Mouse (Mus musculus): ENCODE results near the gene Sgca. TPM values are rescaled to one million over a fixed set of nuclear protein-coding genes. Genes with fewer than 3 reads are reported as not detected.

The Sgca gene
- polyA plus RNA-seq, 1 experiment from 2014 or later, result 0.13 TPM

GRCm38 (mm10) chr11:94933584-94933983 is 42.5 kb downstream of the Sgca start:
- no peak overlapping the region for H3K4me2 ChIP-seq (ENCODE audit: low read depth, low read length)
- peaks cover 7% of the 10 kb centered on the region; the same call in 1 of the 2 replicates for H3K4me1 ChIP-seq (ENCODE audit: insufficient read depth)
- peaks cover 51% of the 10 kb centered on the region for H3K27me3 ChIP-seq (ENCODE audit: insufficient read depth, low read length)
- no peak overlapping the region for H3K9ac ChIP-seq (replicated peaks)
- H3K36me3 ChIP-seq (replicated peaks; ENCODE audit: insufficient read depth, low read length), result no peaks in the 10 kb centered on the region
- no peaks in the 10 kb centered on the region for H3K9me3 ChIP-seq (ENCODE audit: low read length)
- ATAC-seq (no peak), DNase-seq (no peak)
- 31% methylated on average over 8 of the region's 8 CpGs for WGBS (ENCODE audit: insufficient replicate concordance)
- H3K27ac ChIP-seq (ENCODE audit: low read depth), result no peak overlapping the region
- no peak for TF ChIP-seq EP300 (IDR thresholded peaks at IDR 0.05; ENCODE audit: low read depth)
- no peak for TF ChIP-seq CTCF (IDR thresholded peaks at IDR 0.05; ENCODE audit: low read depth)
- H3K4me3 ChIP-seq (ENCODE audit: low read depth, low read length), result no peak overlapping the region

DNA sequence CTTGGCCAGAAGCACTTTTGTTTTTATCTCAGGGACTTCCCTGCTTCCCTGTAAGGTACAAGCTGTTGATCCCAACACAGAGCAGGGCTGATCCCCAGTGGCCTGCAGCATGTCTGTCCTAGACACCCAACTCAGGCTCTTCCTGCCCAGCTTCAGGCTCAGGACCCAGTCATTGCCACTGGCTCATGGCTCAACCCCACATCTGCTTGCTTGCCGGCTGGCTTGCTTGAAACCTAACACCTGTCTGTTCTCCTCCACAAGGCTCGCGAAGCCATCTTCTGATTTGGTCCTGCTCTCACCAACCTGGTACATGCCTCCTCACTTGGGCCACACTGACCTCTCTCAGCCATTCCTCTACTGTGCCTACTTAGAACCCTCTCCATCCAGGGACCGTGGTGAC is 46.0 kb downstream of the Sgca start:
- TF ChIP-seq EP300 (IDR thresholded peaks at IDR 0.05; ENCODE audit: low read depth) (no peak), CTCF (IDR thresholded peaks at IDR 0.05; ENCODE audit: low read depth) (no peak)
- peaks cover 3% of the 10 kb centered on the region; the same call in 1 of the 2 replicates for H3K4me1 ChIP-seq (ENCODE audit: insufficient read depth)
- ATAC-seq (no peak), DNase-seq (no peak)
- no peak overlapping the region for H3K9ac ChIP-seq (replicated peaks)
- no peak overlapping the region for H3K4me3 ChIP-seq (ENCODE audit: low read depth, low read length)
- no peaks in the 10 kb centered on the region for H3K9me3 ChIP-seq (ENCODE audit: low read length)
- 56% methylated on average over 4 of the region's 4 CpGs for WGBS (ENCODE audit: insufficient replicate concordance)
- H3K27me3 ChIP-seq (ENCODE audit: insufficient read depth, low read length), result peaks cover 21% of the 10 kb centered on the region
- H3K27ac ChIP-seq (ENCODE audit: low read depth), result no peak overlapping the region
- no peak overlapping the region for H3K4me2 ChIP-seq (ENCODE audit: low read depth, low read length)
- no peaks in the 10 kb centered on the region for H3K36me3 ChIP-seq (replicated peaks; ENCODE audit: insufficient read depth, low read length)

- H3K27me3 ChIP-seq (ENCODE audit: insufficient read depth, low read length), result peaks cover 17% of the 10 kb centered on the region
- no peak overlapping the region for H3K4me2 ChIP-seq (ENCODE audit: low read depth, low read length)
- ATAC-seq, result no peak
- H3K27ac ChIP-seq (ENCODE audit: low read depth), result no peak overlapping the region
- WGBS (ENCODE audit: insufficient replicate concordance), result 61% methylated on average over 9 of the region's 9 CpGs
- H3K4me3 ChIP-seq (ENCODE audit: low read depth, low read length), result no peak overlapping the region
- no peak overlapping the region for H3K9ac ChIP-seq (replicated peaks)
- peaks cover 3% of the 10 kb centered on the region; the same call in 1 of the 2 replicates for H3K4me1 ChIP-seq (ENCODE audit: insufficient read depth)
- no peak for TF ChIP-seq CTCF (IDR thresholded peaks at IDR 0.05; ENCODE audit: low read depth)
- no peak for TF ChIP-seq EP300 (IDR thresholded peaks at IDR 0.05; ENCODE audit: low read depth)
- DNase-seq, result no peak
- no peaks in the 10 kb centered on the region for H3K36me3 ChIP-seq (replicated peaks; ENCODE audit: insufficient read depth, low read length)
- H3K9me3 ChIP-seq (ENCODE audit: low read length), result no peaks in the 10 kb centered on the region
These were observed 46.5 kb downstream of the Sgca start for GRCm38 (mm10) chr11:94929599-94929998.

DNA sequence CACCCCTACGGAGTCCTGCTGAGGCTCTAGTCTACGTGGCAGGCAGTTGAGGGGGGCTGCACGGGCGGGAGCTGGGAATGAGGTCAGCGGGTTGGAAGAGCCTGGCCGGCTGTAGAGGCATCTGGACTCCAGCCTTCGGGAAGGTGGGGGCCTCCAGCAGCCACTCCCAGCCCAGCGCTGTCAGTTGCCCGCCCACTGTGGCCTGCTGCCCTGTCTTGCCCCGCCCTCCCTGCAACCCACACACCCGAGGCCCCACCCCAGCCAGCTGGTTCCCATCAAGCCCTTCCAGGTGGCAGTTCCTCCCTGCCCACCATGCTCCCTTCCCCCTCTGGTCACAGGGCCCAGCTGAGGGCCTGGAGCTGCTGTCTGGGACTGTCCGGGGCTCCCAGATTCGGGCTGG is 47.3 kb downstream of the Sgca start:
- WGBS (ENCODE audit: insufficient replicate concordance), result 13% methylated on average over 12 of the region's 13 CpGs
- no peak overlapping the region for H3K4me3 ChIP-seq (ENCODE audit: low read depth, low read length)
- no peaks in the 10 kb centered on the region for H3K9me3 ChIP-seq (ENCODE audit: low read length)
- no peaks in the 10 kb centered on the region for H3K36me3 ChIP-seq (replicated peaks; ENCODE audit: insufficient read depth, low read length)
- 0 out of 2 replicates have a peak overlapping the region, but pooled peaks have one; percentile 18 for H3K4me2 ChIP-seq (ENCODE audit: low read depth, low read length)
- H3K4me1 ChIP-seq (ENCODE audit: insufficient read depth), result peaks cover 3% of the 10 kb centered on the region; the same call in 1 of the 2 replicates
- no peak overlapping the region for H3K27ac ChIP-seq (ENCODE audit: low read depth)
- ATAC-seq (peak; percentile 83; the same call in 1 of the 2 replicates), DNase-seq (peak; percentile 69)
- no peak overlapping the region; the same call in 1 of the 2 replicates for H3K9ac ChIP-seq (replicated peaks)
- TF ChIP-seq CTCF (IDR thresholded peaks at IDR 0.05; ENCODE audit: low read depth), result no peak
- no peak for TF ChIP-seq EP300 (IDR thresholded peaks at IDR 0.05; ENCODE audit: low read depth)
- H3K27me3 ChIP-seq (ENCODE audit: insufficient read depth, low read length), result peaks cover 15% of the 10 kb centered on the region

DNA sequence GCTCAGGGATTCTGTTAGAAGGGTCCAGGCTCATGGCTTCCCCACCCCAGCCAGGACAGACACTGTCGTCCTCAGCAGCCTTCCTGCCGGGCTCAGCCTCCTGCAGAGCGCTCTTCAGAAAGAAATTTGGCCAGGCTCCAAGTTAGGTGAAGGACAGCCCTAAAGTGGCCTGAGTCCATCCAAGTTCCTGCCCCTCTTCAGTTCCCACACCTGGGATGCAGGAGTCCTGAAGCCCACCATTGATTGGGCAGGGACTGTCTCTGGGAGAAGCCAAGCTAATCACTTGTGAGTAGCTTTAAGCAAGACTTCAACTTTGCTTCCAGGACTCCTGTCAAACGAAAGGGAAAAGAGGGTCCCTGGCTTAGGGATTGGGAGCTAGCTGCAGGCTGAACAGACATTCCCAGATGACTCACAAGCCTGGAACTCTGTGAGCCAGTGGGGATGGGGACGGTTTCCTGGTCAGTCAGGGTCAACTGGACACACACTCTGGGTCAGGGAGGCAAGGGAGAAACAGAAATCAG is 48.3 kb downstream of the Sgca start:
- Histone ChIP-seq H3K9me3 (ENCODE audit: low read length) (no peaks in the 10 kb centered on the region), H3K27ac (ENCODE audit: low read depth) (no peak overlapping the region), H3K9ac (replicated peaks) (no peak overlapping the region), H3K4me2 (ENCODE audit: low read depth, low read length) (no peak overlapping the region), H3K4me3 (ENCODE audit: low read depth, low read length) (no peak overlapping the region), H3K4me1 (ENCODE audit: insufficient read depth) (peaks cover 3% of the 10 kb centered on the region; the same call in 1 of the 2 replicates), H3K36me3 (replicated peaks; ENCODE audit: insufficient read depth, low read length) (no peaks in the 10 kb centered on the region), H3K27me3 (ENCODE audit: insufficient read depth, low read length) (0 out of 2 replicates have a peak, but pooled peaks cover 6% of the 10 kb centered on the region)
- 20% methylated on average over 5 of the region's 5 CpGs for WGBS (ENCODE audit: insufficient replicate concordance)
- DNase-seq (no peak), ATAC-seq (no peak)
- TF ChIP-seq EP300 (IDR thresholded peaks at IDR 0.05; ENCODE audit: low read depth), result no peak
- TF ChIP-seq CTCF (IDR thresholded peaks at IDR 0.05; ENCODE audit: low read depth), result no peak

DNA sequence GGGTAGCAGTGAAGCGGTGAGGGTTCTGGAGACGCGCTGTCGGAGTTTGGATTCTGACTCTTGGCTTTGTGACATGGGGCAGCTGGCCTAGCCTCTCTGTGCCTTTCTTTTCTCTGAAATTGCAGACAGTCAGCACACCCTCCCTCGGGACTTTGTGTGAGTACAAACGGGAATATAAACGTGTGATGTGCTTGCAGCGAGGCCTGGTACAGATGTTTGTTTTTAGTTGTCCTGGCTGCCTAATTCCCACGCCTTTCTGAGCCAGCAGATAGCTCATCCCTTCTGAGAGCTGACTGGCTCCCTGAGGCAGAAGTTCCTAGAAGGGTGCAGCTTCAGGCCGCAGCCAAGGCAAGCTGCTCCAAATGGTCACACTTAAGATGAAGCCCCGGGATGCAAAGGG is 49.7 kb downstream of the Sgca start:
- Histone ChIP-seq H3K4me1 (ENCODE audit: insufficient read depth) (peaks cover 3% of the 10 kb centered on the region; the same call in 1 of the 2 replicates), H3K27me3 (ENCODE audit: insufficient read depth, low read length) (0 out of 2 replicates have a peak, but pooled peaks cover 2% of the 10 kb centered on the region), H3K36me3 (replicated peaks; ENCODE audit: insufficient read depth, low read length) (no peaks in the 10 kb centered on the region), H3K4me3 (ENCODE audit: low read depth, low read length) (no peak overlapping the region), H3K4me2 (ENCODE audit: low read depth, low read length) (no peak overlapping the region), H3K9ac (replicated peaks) (no peak overlapping the region), H3K27ac (ENCODE audit: low read depth) (no peak overlapping the region), H3K9me3 (ENCODE audit: low read length) (no peaks in the 10 kb centered on the region)
- WGBS (ENCODE audit: insufficient replicate concordance), result 67% methylated on average over 11 of the region's 11 CpGs
- DNase-seq (no peak), ATAC-seq (no peak)
- no peak for TF ChIP-seq CTCF (IDR thresholded peaks at IDR 0.05; ENCODE audit: low read depth)
